Mouse (Mus musculus) 416B (cell line): ENCODE data around the gene Dda1.
"Not testable (repeated sequence)": the region's sequence is repeated elsewhere in the genome, so short reads cannot be mapped to it uniquely, and the experiment has no call there.

ENCODE experiments used
- DNase-seq: peaks from one replicate; pipeline ENCODE4 v3.0.0; 2011; ENCODE audit warnings: low read depth

Gene Dda1

DNA sequence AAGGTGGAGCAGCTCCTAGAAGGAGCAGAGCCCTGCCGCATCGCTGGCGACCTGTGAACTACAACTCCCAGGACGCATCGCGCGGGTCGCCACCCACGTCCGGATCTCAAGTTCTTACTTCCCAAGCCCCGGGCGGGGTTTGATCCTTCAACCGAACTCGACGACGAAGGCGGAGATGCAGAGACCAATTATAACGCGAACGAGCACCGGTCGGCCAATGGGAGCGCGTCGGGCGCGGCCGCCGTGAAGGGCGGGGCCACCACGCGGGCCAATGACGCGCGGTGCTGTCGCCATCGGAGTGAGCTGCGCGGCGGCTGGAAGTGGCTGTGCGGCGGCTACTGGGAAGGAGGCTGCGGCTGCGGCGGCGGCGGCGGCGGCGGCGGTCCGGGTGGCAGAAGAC lies at the start of gene Dda1:
Dda1 (plus strand) TSS at position 284 of the 400 bp plus-strand sequence.
- DNase-seq = peak; percentile 99

DNA sequence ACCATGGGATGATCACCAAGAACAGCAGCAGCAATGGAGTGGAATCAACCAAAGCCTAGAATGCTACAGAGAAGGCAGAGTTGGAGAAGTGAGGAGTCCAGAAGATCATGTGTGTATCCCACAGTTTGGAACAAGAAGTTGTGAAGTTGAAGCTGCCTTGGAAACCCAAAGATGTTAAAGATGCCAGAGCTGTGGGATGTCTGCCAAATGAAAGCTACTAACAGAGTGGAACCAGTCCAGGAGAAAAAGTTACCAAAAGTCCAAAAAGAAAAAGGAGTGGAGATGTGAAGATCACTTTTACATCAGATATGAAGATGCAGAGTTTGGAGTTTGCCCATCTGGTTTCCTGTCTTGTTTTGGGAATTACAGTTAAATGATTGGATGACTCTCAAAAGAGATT lies 46.9 kb upstream of the Dda1 start:
- DNase-seq = no peak

DNA sequence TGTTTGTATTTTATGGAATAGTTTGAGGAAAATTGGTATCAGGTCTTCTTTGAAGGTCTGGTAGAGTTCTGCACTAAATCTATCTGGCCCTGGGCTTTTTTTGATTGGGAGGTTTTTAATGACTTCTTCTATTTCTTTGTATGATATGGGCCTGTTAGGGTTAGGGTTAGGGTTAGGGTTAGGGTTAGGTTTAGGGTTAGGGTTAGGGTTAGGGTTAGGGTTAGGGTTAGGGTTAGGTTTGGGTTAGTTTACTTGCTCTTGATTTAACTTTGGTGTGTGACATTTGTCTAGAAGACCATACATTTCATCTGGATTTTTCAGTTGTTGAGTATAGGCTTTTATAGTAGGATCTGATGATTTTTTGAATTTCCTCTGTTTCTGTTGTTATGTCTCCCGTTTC lies 36.1 kb upstream of the Dda1 start:
- not testable (repeated sequence) for DNase-seq

DNA sequence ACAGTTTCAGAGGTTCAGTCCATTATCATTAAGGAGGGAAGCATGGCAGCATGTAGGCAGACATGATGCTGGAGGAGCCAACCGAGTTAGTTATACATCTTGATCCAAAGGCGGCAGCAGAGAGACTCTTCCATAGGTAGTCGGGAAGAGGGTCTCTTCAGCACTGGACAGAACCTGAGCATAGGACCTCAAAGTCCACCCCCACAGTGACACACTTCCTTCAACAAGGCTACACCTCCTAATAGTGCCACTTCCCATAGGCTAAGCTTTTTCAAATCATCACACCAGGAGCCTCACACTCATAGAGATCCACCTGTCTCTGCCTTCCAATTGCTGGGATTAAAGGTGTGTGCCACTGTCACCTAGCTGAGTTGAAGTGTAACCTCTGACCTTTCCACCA lies 32.0 kb upstream of the Dda1 start:
- DNase-seq = no peak

DNA sequence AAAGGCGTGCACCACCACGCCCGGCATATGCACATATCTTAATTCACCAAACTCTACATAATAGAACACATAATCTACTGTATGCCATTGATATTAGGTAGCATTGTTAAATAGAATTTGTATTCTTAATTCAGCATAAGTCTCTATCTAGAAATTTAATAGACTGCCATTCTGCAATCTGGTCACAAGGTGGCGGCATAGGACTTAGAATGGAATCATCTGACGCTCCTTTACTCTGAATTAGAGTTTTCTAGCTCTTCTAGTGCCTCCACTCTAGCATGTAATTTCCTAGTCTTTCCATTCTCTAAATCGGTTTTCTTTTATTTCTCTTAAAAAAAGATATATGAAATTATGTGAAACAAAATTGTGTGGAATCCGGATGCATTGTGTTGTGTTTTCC lies 27.6 kb upstream of the Dda1 start:
- DNase-seq = peak; percentile 80

DNA sequence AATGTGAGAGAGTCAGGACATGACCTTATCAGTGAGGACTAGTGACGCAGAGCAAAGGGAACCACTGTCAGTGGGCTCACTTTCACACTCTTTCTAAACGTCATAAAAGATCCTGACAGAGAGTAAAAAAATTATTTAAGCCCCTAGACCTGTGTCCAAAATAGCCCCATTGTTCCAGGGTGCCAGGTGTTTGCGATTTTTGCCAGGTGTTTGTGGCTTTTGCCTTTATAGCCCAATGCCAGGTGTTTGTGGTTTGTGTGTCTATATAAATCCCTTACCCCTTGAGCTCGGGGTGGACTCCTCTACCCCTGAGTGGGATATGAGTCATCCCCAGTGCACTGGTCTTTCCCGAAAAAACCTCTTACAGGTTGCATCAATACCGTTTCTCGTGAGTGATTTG lies 23.9 kb upstream of the Dda1 start:
- DNase-seq = no peak

DNA sequence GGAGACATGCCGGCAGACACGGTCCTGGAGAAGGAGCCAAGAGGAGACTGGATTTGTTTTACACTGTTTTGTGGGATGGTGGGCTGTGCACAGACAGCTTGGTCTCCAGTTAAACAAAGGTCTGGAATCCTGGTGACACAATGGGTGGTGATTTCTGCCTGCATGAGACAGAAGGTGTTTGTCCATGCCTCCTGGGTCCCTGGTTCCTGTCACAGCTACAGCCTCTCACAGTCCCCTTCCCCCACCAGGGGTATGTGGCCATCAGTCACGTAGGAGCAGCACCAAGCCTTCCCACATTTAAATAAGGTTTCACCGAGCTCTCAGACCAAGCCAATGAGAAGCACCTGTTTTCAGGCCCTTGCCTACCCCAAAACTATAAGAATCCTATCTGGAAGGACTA lies 17.7 kb upstream of the Dda1 start:
- no peak for DNase-seq

DNA sequence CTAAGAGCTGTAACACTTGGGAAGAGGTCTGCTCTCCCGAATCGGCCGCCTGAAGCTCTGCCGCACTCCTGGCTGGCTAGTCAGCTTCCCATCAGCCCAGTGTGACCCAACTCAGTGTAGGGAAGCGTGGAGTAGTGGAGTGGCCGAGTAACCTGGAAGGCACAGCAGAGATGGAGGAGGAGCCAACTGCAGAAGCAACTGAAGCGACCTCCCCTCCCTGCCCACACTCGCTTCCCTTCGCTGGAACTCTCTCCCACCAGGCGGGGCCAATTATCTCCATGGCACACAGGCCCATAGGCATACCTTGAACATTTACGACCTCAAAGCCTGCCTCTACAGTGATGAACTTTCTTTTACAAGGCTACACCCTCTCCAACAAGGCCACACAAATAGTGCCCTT lies 17.2 kb upstream of the Dda1 start:
- DNase-seq = no peak

DNA sequence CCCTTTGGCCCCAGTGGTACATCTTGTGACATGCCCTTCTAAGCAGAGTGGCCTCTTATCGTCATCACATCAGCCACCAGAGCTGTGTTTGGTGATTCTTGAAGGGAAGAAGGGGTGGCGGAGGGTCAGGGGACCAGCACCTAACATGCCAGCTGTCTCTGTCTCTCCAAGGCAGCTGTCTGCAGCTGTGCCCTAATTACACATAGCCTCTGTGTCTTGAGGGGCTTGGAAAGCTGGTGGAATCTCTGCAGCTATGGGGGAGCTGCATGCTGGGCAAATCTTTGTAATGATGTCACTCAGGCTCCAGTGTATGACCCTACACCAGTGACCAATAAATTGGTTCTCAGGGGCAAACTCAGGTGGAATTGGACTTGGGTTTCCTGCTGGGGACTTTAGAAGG lies 16.3 kb upstream of the Dda1 start:
- DNase-seq = no peak

DNA sequence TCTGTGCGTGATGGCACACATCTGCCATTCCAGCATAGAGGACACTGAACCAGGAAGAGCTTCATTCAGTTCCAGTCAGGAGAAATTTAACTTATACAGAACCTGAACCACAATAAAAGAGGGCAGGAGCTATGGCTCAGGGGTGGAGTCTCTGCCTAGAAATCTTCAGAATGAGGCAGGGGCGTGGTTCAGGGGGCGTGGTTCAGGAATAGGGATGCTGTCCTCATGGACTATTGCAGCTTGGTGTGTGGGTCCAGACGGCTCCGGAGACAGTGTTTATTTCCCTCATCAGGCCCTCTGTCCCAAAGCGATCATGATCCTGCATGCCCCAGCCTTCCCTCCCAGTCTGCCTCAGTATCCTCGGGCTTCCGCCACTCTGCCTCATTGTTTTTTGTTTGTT lies 14.3 kb upstream of the Dda1 start:
- DNase-seq = no peak

DNA sequence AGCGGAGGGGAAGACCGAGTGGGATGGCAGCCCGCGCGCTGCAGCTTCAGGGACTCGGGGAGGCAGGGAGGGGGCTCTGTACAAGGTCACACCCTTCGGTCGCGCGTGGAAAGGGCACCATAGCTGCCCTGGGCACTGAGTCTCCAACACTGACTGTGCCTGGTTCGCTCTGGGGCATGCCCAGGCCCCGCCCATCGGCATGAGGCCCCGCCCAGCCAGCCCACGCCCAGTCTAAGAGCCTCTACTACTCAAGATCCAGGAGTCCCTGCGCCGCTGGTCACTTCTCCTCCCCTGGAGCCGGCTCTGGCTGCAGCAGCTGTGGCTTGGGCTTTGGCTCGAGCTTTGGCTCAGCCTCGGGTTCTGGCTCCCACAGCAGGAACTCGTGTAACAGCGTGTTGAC lies 12.1 kb upstream of the Dda1 start:
- DNase-seq = no peak

DNA sequence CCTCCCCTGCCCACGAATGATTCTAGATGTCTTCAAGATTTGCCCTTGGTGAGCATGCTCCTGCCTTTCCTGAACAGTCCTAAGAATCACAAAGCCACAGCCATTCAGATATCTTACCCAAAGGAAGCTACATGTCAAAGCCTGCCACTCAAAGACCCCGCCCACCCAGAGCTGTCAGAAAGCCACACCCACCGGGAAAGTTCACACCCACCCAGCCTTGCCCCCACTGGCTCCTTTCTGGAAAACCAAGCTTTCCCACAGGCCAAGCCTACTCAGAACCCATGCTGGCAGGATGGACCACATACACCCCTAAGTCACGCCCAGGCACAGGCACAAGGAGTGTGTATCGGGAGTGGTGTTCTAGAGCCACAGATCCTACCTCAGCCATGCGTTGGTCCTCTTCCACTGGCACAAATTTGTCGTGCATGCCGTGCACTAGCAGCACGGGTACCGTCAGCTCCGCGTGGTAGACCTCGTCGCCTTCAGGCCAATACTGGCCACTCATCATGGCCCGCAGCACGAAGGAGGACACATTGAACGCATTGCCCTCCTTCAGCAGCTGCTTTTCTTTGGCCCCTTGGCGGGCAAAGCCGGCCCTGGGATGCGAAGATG lies 11.2 kb upstream of the Dda1 start:
- no peak for DNase-seq

DNA sequence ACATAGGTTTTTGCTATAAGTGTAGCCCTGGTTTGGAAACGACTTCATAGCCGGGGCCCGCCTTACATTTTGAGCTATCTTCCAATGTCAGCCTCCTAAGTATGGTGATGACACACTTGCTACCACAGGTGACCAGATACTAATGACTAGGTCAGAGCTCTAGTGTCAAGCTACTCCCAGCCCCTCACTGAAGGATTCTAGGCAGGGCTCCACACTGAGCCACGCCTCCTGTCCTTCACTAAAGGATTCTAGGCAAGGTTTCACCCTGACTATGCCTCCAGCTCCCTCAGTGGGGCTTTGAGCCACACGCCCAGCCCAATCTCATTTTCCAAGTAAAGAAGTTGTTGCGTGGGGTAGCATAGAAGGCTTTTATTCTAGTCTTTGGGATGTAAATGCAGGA lies 8.3 kb upstream of the Dda1 start:
- DNase-seq = no peak

DNA sequence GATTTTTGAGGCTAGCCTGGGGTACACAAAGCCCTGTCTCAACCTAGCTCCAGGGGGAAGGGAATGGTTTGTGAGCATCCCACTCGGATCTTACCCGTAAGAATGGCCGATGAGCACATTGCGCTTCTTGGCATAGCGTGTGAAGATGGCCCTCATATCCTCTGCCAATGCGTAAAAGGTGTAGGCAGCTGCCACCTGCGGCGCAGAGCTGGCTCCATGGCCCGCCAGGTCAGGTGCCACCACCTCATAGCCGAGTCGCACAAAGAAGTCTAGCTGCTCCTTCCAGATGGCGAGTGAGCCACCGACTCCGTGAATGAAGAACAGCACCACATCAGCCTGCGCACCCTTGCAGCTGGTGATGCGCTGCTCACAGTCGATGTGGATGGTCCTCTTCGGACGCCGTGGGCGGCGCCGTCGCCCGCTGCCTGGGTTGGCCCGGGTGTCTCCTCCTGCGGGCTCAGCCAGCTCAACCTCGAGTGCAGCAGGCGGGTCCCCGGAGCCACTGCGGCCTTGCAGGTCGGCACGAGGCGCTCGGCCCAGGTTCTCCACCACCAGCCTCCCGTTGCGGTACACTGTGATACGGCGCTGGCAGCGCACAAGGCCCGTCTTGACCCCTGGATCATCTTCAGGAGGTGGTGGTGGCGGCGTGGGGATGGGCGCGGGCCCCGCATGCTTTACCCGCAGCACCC lies 7.7 kb upstream of the Dda1 start:
- DNase-seq = no peak

DNA sequence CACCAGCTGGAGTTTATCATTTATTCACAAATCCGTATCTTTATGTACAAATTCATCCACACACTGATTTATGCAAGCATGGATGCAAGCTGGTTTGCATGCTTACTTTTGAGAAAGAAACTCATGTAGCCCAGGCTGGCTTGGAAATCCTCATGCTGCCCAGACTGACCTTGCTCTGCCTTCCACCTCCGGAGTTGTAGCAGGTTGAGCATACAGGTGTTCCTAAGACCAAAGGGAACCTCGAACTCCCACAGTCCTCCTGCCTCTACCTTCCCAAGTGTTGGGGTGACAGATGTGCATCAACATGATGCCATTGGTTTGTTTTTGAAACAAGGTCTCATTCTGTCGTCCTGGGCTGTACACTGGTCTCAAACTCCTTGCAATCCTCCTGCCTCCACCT lies 6.8 kb upstream of the Dda1 start:
- DNase-seq = no peak

DNA sequence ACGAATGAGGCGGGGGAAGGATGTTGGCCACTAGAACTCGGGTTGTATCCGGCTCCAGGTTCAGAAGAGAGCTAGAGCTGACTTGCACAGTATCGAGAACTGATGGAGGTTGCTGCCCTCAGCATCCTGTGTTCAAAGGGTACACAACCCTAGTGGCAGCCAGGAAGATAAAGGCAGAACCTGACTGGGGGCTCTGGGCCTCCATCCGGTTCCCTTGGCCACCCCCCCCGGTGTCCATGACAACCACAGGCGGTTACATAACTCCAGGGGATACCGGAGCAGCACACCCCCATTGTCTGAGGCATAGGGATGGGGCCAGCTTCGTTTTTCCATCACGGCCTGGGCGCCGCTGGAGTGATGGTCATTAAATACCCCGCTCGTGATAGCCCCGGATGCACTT lies 6.2 kb upstream of the Dda1 start:
- peak; percentile 46 for DNase-seq

DNA sequence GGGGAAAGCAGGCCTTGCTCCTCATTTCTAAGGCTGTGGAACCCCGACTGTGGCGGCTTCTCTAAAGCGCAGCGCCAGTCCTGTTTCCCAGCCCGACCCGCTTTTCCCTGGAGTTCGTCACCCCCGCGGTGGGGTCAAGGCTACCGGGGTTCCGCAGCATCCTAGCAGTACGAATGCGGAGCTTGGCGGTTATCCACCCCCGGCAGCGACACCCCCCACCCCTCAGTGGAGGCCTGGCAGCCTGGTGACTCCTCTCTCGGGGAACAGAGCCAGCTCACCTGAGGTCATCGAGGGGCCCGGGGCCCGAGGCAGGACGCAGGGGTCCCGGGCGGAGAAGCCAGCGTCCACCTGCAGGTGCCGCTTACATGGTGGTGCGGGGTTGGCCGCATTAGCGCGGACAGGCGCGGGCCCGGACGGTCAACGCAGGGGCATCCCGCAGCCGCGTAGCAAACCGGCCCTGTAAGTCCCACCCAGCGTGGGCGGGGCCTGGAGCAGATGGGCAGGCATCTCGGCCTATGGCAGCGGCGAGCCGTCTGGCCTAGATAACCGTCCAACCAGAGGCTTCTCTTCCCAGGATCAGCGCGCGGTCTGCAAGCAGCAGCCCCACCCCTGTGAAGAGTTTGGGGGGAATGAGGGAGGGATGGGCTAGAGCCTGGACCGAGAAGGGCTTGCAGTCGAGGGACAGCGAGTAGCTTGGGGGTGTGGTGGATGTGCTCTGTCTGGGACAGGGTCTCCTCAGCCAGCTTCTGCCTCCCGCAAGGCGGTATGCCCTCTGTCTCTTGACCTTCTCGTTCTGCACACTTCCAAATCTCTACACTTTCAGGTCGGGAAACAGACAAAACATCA lies 5.6 kb upstream of the Dda1 start, which contains the start of gene Abhd8:
Abhd8 (minus strand) TSS at position 468 of the 846 bp plus-strand sequence.
- DNase-seq = peak; percentile 96

DNA sequence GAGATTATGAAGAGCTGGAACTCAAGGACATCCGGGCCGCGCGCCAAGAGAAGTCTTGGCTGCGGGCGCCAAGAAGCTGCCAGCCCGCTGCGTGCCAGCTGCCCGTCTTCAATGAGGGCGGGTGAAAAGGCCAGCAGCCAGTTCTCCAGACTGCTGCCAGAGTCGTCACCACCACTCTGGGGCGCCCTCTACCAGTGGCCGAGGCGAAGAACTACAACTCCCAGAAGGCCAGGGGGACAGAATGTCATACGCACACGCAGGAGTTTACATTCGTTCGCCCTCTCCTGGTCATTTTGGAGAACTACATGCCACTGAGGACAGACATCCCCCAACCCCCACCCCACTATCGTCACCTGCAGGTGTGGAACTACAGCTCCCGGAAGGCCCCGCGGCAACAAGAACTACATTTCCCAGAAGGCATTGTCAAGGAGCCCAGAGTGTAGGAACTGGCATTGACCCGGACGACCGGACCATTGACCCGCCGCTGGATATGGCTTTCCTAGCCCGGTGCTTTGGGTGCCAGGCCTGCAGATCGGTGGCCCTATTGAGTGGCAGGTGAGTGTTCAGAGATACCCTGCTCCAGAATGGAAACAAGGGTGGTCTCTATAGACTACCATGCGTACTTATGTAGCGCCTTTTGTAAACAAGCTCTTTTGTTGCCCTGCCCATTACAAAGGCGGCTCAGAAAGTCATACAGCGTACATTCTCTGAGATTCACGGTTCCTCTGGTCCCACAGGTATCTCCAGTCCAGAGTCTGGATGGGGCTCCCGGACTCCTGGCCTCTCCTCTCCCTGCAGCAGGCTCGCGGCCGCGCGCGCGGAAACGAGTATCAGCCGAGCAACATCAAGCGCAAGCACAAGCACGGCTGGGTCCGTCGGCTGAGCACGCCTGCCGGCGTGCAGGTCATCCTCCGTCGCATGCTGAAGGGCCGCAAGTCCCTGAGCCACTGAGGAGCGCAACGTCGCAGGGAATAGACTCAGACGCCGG lies 4.2 kb upstream of the Dda1 start, which contains the start of gene Mrpl34:
Mrpl34 (plus strand) TSS at position 447 of the 988 bp plus-strand sequence.
- peak; percentile 100 for DNase-seq

DNA sequence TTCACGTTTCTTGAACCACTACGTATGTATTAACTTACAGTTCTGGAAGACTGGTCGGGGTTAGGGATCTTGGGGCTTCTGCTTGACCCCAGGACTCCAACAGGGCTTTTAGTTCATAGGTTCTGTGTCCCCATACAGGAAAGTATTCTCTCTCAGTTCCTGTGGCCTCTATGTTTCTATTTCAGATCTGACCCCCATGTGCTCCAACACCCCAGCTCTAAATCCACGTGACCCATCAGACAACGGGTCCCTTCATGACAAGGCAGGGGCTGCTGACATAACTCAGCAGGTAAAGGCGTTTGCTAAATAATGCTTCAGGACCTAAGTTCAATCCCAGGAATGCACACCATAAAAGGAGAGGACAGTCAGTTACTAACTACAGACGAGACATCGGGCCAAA lies 3.3 kb upstream of the Dda1 start:
- no peak for DNase-seq

DNA sequence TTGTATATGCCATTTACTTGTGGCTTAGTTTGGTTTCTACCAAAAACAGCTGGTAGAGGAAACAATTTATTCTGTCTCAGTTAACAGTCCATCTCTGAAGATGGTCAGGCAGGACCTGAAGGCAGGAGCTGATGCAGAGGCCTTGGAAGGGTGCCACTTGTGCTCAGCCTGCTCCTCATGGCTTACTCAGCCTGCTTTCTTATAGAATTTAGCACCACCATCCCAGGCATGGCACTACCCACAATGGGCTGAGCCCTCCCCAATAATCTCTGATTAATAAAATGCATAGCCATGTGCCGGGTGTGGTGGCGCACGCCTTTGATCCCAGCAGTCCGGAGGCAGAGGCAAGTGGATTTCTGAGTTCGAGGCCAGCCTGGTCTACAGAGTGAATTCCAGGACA lies 2.8 kb upstream of the Dda1 start:
- no peak for DNase-seq

DNA sequence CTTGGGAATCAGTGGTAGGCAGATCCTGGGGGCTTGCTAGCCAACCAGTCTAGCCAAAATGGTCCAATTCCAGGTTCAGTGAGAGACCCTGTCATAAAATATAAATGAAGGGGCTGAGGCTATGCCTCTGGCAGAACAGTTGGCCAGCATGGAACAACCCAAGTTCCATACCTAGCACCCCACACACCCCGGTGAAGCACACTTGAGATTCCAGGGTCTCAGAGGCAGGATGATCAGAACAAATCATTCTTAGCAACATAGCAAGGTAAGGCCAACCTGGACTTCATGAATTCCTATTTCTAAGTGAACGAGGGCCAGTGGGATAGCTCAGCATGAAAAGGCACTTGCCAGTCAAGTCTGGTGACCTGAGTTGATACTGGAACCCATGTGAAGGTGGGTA lies 1.8 kb upstream of the Dda1 start:
- DNase-seq = no peak

DNA sequence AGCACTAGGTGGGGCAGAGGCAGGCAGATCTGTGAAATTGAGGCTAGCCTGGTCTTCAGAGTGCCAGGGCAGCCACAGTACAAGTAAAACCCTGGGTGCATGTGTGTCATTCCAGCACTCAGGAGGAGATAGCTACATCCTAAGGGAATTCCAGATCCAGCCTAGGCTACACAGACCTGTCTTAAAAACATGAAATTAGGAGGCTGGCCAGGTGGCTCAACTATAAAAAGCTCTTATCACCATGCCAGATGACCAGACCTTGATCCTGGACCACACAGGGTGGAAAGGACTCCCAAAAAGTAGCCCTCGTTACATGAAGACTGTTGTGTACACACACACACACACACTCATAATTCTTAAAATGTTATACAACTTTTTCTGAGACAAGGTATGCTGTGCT lies 998 bp upstream of the Dda1 start:
- DNase-seq = no peak
